Mouse (Mus musculus) liver, adult 2 months (tissue): Measurements from ENCODE around the gene Cdc16.

Source experiments
- CTCF ChIP-seq: fragments of 200-500 bp; IDR thresholded peaks from 2 replicates; pipeline ENCODE4 v1.5.1; 2011; ENCODE audit warnings: low read depth, low read length, control low read depth
- POLR2A ChIP-seq: fragments of 200-500 bp; IDR thresholded peaks from 2 replicates; pipeline ENCODE4 v1.6.1; 2011; ENCODE audit warnings: low read length, control low read depth; ENCODE audit not compliant: insufficient read depth; ENCODE audit errors: extremely low read depth

- TF ChIP-seq POLR2A (peak; percentile 38; the same call in 1 of the 2 replicates), CTCF (peak; percentile 84)
These were observed 28.4 kb downstream of the Cdc16 start for GRCm38 (mm10) chr8:13785764-13786299.
